Mouse (Mus musculus) mouse embryonic stem cell (cell line): ENCODE measurements around the gene Atf5.

Experiments used
- in situ Hi-C, 2 experiments: fragments of 300-500 bp; cut with MboI; formaldehyde crosslinking; loops; 1 replicate in 1 of 2; 3 replicates in 1 of 2; pipeline ENCODE4 v1.14.3; 2019 to 2020; ENCODE audit warnings: low sequenced_read_pairs in 2 of 2, low pct_unique_long_range_greater_than_20kb in 1 of 2, mixed read lengths in 1 of 2; ENCODE audit not compliant: unreplicated experiment in 1 of 2

The Atf5 gene

DNA sequence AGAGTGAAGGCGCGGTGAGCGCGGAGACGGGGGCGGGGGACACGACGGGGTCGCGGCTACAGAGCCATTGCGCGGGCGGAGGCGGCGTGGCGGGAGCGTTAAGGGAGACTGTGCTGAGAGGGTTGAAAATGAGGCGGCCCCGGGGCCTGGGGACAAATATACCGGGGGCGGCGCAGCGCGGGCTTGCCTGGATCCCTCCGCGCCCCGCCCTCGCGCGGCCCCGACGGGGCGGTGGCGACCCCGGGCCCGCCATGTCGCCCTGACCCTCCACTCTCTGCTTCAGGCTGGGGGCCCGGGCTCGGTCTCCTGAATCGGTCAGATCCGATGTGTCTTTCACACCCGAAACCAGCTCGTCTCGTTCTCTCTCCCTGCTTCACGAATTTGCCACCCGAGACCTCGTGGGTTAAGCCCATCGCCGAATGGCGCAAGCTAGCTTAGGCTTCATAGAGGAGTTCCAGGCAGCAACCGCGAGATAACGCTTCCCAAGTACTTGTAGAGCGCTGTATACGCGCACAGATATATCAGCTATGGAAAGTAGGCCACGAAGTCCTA lies at the start of gene Atf5:
Gene Atf5 (minus strand): TSS at position 189 of the 552 bp plus-strand sequence.
- in situ Hi-C loops, result no loop called here

DNA sequence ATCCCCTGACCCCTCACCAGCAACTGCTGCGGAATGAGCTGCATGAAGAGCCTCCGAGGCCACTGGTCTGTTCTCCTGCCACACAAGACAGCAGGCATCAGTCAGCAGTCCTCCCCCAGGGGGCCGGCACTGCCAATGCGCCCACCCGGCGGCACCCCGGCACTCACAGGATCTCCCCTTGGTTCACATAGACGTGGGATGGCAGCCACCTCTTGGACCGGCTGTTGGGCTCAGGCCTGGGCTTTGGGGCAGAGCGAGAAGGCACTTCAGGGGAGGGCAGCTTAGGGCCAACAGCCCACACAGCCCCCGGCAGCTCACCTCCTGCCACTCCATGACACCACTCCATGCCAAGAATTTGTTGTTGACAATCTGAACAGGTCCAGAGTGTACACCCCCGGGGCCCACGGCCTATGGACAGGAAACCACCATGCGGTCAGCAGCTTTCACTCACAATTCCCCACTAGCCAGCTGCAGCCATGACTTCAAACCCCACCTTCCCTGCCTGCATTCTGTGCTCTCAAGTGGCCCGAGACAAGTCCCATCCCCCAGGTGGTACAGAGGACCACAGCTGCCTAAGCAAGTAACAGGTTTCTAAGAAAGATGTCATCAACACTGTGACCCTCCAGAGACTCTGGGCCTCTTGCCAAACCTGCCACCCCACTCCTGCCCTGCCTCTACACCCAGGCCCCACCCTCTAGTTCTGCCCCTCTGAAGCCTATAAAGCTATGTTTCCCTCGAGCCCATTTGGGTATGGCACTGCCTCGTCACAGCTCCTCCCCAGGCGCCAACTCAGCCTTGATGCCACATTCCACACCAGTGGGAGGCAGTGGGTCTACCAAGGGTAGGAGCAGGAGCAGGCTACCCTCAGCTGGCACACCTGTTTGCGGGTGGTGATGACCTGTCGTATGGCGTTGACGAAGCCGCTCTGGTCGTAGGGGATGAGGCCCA lies 48.4 kb upstream of the Atf5 start:
- in situ Hi-C loops, result no loop called here

DNA sequence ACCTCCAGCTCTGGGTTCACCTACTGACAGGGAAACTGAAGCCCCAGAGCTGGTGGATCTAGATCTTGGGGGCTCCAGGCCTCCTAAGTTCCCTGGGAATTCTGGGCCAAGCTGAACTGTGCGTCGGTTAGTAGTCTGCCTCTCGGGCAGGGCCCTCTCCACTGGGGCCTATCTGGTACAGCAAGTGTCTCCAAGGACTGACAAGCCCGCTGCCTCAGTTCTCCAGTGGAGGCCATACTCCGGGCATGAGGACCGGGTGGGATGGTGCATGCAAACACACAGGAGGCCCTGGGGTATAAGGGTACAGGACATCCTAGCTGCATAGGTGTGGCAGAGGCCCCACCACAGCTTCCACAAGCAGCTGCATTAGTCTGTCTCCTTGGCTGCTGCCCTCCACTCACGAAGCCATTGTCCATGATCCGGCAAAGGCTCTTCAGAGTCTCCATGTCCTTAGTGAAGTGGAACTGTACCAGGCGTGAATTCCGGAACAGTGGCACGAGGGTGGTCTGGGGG lies 47.6 kb upstream of the Atf5 start:
- in situ Hi-C loops, result no loop called here

DNA sequence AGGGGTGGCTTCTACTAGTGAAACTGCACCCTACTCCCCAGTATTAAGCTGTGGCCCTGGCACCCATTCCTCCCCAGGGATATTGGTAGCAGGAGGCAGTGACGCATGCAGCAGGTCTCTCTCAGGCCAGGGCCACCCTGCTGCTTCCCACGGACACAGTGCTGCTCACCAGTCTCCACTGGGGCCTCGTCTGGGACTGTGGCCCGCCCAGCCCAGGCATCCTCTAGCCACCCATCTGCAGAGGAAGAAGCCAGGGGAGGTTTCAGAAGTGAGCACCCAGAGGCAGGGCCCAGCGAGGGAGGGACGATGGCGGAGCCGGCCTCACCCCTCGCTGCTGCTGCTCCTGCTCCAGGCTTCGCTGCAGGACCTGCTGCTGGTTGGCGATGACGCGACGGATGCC lies 46.8 kb upstream of the Atf5 start:
- in situ Hi-C loops, result no loop called here

DNA sequence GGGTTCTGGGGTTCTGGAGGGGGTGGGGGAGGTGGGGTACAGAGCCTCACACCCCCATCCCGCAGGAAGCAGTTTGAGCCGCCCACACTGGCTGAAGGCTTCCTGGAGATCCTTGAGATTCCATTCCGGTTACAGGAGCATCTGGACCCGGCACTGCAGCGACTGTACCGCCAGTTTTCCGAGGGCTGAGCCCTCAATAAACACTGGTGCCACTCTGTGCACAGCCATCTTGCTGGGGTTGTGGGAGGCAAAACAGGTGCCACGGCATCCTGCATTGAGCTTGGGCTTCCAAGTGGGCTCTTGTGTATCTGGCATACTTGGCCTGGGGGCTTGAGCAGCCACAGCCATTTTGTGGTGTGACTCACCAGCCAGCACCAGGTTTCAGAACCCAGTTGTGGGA lies 46.0 kb upstream of the Atf5 start:
- in situ Hi-C loops, result no loop called here

DNA sequence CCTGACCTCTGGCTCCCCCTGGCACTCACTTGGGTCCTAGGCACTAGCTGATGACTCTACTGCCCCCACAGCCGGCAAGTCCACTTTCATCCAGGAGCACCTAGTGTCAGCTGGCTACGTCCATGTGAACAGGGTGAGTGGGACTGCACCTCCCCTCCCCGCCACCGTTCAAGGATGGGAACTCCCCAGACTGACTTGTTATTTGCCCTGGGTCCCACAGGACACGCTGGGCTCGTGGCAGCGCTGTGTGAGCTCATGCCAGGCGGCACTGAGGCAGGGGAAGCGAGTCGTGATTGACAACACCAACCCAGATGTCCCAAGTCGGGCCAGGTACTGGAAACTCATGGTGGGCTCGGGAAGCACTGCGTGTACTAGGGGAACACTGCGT lies 45.0 kb upstream of the Atf5 start:
- in situ Hi-C loops, result no loop called here

DNA sequence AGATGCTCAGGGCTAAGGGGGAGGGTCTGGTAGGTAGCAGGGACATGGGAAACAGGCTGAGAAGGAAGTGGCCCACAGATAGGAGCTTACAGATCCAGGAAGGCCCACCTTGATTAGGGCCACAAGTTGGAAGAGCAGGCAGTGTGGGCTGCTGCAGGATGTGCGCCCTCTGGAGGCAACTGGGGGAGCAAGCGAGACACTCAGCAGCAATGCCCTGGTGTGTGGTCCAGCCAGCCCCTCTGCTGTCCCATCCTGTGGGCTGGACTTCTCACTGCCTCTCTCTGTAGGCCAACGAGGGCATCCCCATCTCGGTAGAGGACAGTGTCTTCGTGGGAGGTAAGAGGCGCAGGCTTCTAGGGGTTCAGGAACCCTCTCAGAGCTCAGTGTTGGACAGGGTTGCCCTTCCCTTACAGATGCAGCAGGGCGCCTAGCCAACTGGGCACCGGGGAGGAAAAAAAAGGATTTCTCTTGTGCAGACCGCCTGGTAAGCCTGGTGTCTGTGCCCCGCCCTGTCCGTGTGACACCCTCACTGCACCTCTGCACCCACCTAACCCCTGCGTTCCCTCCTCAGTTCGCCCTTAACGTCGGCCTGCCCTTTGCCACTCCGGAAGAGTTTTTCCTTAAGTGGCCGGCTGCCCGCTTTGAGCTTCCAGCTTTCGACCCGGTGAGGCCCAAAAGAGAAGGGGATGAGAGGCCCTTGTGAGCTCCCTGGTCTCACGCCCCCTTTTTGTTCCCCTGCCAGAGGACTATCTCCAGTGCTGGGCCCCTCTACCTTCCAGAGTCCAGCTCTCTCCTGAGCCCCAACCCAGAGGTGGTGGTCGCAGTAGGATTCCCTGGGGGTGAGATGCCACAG lies 44.3 kb upstream of the Atf5 start:
- in situ Hi-C loops, result no loop called here

DNA sequence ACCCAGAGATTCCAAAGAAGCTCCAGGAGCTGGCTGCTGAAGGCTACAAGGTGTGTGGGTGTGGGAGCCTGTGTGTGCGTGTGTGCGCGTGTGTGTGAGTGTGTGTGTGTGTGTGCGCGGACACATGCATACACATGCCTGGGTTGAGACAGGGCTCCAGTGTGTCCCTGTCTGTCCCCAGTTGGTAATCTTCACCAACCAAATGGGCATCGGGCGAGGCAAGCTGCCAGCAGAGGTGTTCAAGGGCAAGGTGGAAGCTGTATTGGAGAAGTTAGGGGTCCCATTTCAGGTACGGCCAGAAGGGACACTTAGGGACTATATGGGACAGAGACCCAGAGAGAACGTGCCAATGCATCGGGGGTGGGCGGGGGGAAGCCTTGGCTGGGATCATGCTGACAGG lies 43.4 kb upstream of the Atf5 start:
- in situ Hi-C loops, result loop anchor here in 1 of 2 experiments (10.0 kb wide), 1 partner anchor 305 kb away; the partner anchor contains the start of gene Nr1h2

DNA sequence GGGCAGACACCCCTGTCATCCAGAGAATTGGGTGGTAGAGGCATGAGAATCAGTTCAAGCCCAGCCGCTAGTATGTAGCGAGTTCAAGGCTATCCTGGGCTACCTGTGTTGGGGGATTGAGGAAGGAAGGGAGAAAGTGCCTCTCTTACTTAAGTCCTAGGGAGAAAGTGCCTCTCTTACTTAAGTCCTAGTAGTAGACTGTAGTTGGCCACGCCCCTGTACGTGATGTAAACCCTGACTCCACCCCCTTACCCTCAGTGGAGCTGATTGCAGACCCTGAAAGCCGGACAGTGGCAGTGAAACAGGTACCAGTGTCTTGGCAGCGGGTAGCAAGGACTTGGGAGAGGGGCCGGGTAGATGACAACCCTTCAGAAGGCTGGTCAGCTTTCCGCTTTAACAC lies 41.4 kb upstream of the Atf5 start:
- in situ Hi-C loops, result loop anchor here in 1 of 2 experiments (10.0 kb wide), 1 partner anchor 303 kb away; the partner anchor contains the start of gene Nr1h2

DNA sequence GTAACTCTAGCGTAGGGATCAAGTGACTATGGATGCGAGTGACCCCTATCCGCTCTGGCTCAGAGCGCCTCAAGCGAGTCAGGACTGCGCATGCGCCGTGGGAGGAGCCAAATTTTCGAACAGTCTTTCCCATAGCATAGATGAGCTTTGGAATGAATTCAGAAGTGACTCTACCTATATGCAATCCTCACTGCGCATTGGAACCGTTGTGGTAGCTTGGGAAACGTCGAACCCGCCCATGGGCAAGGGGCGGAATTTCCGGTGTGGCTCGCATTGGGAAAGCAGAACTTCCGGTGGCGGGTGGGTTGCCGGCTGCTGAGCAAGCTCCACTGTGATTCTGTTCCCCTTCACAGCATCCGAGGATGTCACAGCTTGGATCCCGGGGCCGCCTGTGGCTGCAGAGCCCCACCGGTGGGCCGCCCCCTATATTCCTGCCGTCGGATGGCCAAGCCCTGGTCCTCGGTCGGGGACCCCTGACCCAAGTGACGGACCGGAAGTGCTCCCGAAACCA lies 40.6 kb upstream of the Atf5 start, which contains the start of gene Pnkp:
Gene Pnkp (plus strand): TSS at position 98 of the 511 bp plus-strand sequence.
- in situ Hi-C loops, result loop anchor here in 1 of 2 experiments (10.0 kb wide), 1 partner anchor 302 kb away; the partner anchor contains the start of gene Nr1h2

DNA sequence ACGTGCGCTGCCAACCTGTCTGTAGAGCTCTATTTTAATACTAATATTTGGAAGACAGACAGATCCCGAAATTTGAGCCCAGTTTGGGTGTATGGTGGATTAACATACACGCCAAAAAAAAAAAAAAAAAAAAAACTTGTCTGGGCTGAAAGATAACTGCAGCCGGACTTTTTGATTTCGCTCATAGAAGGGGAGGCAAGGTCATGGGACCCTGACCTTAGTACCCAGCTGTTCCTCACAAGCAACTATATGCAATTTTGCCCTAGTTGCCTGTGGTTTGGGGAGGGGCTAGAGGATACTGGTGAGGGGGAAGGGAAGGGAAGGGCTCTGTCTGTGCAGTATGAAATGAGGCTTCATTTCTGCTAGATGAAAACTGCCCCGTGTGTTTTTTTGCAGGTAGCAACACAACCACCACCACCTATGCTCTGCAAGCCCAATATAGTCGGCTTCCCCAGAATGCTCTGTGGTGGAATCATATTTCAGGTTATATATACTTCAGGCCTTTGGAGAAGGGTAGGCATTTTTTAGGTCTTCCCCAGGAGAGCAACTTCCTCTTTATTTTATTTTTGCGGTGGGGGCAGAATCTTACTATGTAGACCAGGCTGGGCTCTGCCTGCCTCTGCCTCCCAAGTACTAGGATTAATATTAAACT lies 39.9 kb upstream of the Atf5 start:
- in situ Hi-C loops, result loop anchor here in 1 of 2 experiments (10.0 kb wide), 1 partner anchor 302 kb away; the partner anchor contains the start of gene Nr1h2

DNA sequence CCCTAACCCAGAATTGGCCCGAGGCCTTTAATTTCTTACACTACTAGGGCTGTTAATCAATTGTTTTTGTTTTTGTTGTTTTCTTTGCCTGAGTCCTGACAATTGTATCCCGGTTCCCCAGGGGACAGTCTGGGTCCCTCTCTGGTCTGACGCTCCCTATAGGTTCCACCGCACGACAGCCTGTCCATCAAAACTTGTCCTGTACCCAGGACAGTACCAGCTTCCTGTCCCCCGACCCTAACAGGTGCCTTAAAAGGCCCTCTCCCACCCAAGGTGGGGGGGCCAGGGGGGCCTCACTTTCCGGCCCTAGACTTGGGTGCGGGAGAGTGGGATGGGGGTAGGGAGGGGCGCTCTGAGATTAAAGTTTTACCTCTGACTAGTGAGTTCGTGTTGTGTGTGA lies 38.6 kb upstream of the Atf5 start:
- in situ Hi-C loops, result loop anchor here in 1 of 2 experiments (10.0 kb wide), 1 partner anchor 300 kb away; the partner anchor contains the start of gene Nr1h2

DNA sequence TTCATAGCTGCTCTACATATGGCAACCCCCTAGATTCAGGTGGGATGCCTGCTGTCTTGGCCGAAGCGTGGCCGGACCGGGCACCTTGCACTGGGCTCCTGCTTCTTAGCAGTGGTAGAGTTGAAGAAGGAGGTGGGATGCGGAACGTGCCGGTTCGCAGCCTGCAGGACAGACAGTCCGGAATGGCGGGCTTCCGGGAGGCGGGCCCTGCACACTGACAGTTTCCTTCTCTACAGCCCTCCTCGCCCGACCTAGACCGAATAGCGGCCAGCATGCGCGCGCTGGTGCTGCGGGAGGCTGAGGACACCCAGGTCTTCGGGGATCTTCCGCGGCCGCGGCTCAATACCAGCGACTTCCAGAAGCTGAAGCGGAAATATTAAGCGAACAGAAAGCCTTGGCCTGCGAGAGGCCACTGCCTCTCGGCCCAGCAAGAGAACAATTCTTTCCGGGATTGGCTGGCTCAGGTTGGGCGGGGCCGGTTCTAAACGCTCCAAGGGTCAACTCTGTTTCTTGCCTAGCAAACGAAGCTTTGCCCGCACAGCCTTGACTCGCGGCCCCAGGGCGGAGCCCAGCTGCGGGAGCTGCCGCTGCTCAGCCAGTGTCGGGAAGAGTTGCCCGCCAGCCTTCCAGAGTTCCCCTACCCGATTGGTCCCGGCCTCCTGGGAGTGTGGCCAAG lies 38.0 kb upstream of the Atf5 start:
- in situ Hi-C loops, result loop anchor here in 1 of 2 experiments (10.0 kb wide), 1 partner anchor 300 kb away; the partner anchor contains the start of gene Nr1h2

DNA sequence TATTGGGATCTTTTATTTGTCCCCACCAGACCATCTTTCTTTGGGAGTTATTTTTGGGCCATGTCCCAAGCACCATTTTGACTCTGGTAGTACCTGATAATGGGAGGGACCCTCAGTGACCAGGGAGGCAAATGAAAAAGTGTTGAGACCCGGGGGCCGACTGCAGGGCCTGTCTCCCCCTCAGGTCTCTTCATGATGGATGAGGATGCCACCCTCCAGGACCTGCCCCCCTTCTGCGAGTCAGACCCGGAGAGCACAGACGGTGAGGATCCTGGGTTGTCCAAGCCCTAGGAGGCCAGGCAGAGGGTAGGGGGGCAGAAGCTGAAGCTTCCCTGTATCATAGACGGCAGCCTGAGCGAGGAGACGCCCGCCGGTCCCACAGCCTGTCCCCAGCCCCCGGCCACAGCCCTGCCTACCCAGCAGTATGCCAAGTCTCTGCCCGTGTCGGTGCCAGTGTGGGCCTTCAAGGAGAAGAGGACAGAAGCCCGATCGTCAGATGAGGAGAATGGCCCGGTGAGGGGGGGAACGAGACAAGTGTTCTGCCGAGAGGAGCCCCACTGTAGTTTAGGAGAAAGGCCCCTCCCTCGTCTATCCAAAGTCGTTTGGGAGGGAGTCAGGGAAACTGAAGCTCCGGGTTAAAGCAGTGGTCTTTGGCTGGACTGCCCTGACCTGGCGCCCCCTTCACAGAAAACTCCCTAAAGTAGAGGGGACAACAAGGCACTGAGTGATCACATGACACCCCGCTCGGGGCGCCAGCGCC lies 37.3 kb upstream of the Atf5 start:
- in situ Hi-C loops, result loop anchor here in 1 of 2 experiments (10.0 kb wide), 1 partner anchor 299 kb away; the partner anchor contains the start of gene Nr1h2

DNA sequence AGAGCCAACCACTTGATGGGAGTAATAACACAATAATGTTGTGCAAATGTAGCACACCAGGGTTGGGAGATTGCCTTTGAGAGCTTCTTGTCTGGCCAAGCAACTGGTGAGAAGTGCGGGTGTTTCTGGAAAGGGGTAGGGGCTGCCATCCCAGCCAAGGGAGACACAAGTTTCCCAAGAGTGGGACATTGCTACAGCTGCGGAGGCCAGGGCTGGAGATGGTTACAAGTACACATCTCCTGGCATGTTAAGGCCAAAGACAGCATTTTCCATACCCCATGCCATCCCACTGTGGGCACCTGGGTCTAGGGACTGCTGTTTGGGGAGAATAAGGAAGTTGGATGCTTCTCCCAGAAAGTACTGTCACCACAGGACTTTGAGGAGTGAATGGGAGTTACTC lies 36.6 kb upstream of the Atf5 start:
- in situ Hi-C loops, result loop anchor here in 1 of 2 experiments (10.0 kb wide), 1 partner anchor 298 kb away; the partner anchor contains the start of gene Nr1h2
